Mouse (Mus musculus): ENCODE measurements at regions not wholly inside any gene's neighbourhood (a gene's known extent, or its start where the extent isn't known, plus 50 kb on each side); places are given as distances from the start of the nearest gene placed in this dataset.

GRCm38 (mm10) chr2:71654817-71655503 lies 90.5 kb upstream of the Itga6 start:
- ATAC-seq, result no peak; the same call in 1 of the 2 replicates

GRCm38 (mm10) chr2:71655504-71656390 lies 89.7 kb upstream of the Itga6 start:
- no peak overlapping the region; the same call in 1 of the 2 replicates for H3K27ac ChIP-seq (ENCODE audit: low read length)
- H3K4me3 ChIP-seq (replicated peaks; ENCODE audit: low read length), result peak overlapping the region; percentile 30
- no peaks in the 10 kb centered on the region for H3K27me3 ChIP-seq (replicated peaks; ENCODE audit: control insufficient read depth, insufficient read depth, low read length)
- WGBS, result 2% methylated on average over 19 of the region's 19 CpGs
- peak overlapping the region; percentile 49 for H3K4me2 ChIP-seq (ENCODE audit: low read length)
- H3K36me3 ChIP-seq (ENCODE audit: control insufficient read depth, insufficient read depth), result no peaks in the 10 kb centered on the region
- H3K9me3 ChIP-seq (ENCODE audit: control insufficient read depth, low read length), result no peaks in the 10 kb centered on the region
- peak overlapping the region; percentile 14 for H3K9ac ChIP-seq (replicated peaks; ENCODE audit: low read depth, low read length)
- peak; percentile 69 for ATAC-seq
- H3K4me1 ChIP-seq (replicated peaks; ENCODE audit: control insufficient read depth, insufficient read depth, low read length), result peaks cover 26% of the 10 kb centered on the region

More at GRCm38 (mm10) chr2:71654817-71655503, 90.5 kb upstream of the Itga6 start:
- H3K27ac ChIP-seq (ENCODE audit: low read length), result no peak overlapping the region
- H3K27me3 ChIP-seq (replicated peaks; ENCODE audit: control insufficient read depth, insufficient read depth, low read length), result no peaks in the 10 kb centered on the region
- no peak overlapping the region for H3K9ac ChIP-seq (replicated peaks; ENCODE audit: low read depth, low read length)
- H3K9me3 ChIP-seq (ENCODE audit: control insufficient read depth, low read length), result no peaks in the 10 kb centered on the region
- no peak overlapping the region for H3K4me3 ChIP-seq (replicated peaks; ENCODE audit: low read length)
- no peak overlapping the region for H3K4me2 ChIP-seq (ENCODE audit: low read length)
- H3K36me3 ChIP-seq (ENCODE audit: control insufficient read depth, insufficient read depth), result no peaks in the 10 kb centered on the region
- 8% methylated on average over 8 of the region's 8 CpGs for WGBS
- H3K4me1 ChIP-seq (replicated peaks; ENCODE audit: control insufficient read depth, insufficient read depth, low read length), result peaks cover 26% of the 10 kb centered on the region

GRCm38 (mm10) chr2:71656611-71657244 lies 88.7 kb upstream of the Itga6 start:
- Histone ChIP-seq H3K4me3 (replicated peaks; ENCODE audit: low read length) (no peak overlapping the region), H3K27me3 (replicated peaks; ENCODE audit: control insufficient read depth, insufficient read depth, low read length) (no peaks in the 10 kb centered on the region), H3K36me3 (ENCODE audit: control insufficient read depth, insufficient read depth) (no peaks in the 10 kb centered on the region), H3K4me1 (replicated peaks; ENCODE audit: control insufficient read depth, insufficient read depth, low read length) (peaks cover 24% of the 10 kb centered on the region), H3K9me3 (ENCODE audit: control insufficient read depth, low read length) (no peaks in the 10 kb centered on the region), H3K9ac (replicated peaks; ENCODE audit: low read depth, low read length) (no peak overlapping the region), H3K27ac (ENCODE audit: low read length) (no peak overlapping the region), H3K4me2 (ENCODE audit: low read length) (no peak overlapping the region)
- 58% methylated on average over 8 of the region's 8 CpGs for WGBS
- ATAC-seq, result no peak

- H3K27ac ChIP-seq (ENCODE audit: low read length), result no peak overlapping the region
- H3K4me2 ChIP-seq (ENCODE audit: low read length), result no peak overlapping the region
- ATAC-seq, result no peak
- H3K4me3 ChIP-seq (replicated peaks; ENCODE audit: low read length), result no peak overlapping the region
- no peak overlapping the region for H3K9ac ChIP-seq (replicated peaks; ENCODE audit: low read depth, low read length)
- peaks cover 1% of the 10 kb centered on the region; the same call in 1 of the 2 replicates for H3K4me1 ChIP-seq (replicated peaks; ENCODE audit: control insufficient read depth, insufficient read depth, low read length)
- H3K36me3 ChIP-seq (ENCODE audit: control insufficient read depth, insufficient read depth), result no peaks in the 10 kb centered on the region
- H3K27me3 ChIP-seq (replicated peaks; ENCODE audit: control insufficient read depth, insufficient read depth, low read length), result no peaks in the 10 kb centered on the region
- H3K9me3 ChIP-seq (ENCODE audit: control insufficient read depth, low read length), result no peaks in the 10 kb centered on the region
Measured at GRCm38 (mm10) chr2:71661438-71661837, 84.0 kb upstream of the Itga6 start.

GRCm38 (mm10) chr2:71661986-71662385 lies 83.4 kb upstream of the Itga6 start:
- Histone ChIP-seq H3K4me3 (replicated peaks; ENCODE audit: low read length) (no peak overlapping the region), H3K27me3 (replicated peaks; ENCODE audit: control insufficient read depth, insufficient read depth, low read length) (no peaks in the 10 kb centered on the region), H3K36me3 (ENCODE audit: control insufficient read depth, insufficient read depth) (no peaks in the 10 kb centered on the region), H3K4me1 (replicated peaks; ENCODE audit: control insufficient read depth, insufficient read depth, low read length) (no peaks in the 10 kb centered on the region), H3K4me2 (ENCODE audit: low read length) (no peak overlapping the region), H3K9me3 (ENCODE audit: control insufficient read depth, low read length) (no peaks in the 10 kb centered on the region), H3K27ac (ENCODE audit: low read length) (no peak overlapping the region), H3K9ac (replicated peaks; ENCODE audit: low read depth, low read length) (no peak overlapping the region)
- WGBS, result 92% methylated on average over 5 of the region's 5 CpGs
- ATAC-seq, result no peak

GRCm38 (mm10) chr2:71663453-71663852 lies 82.0 kb upstream of the Itga6 start:
- Histone ChIP-seq H3K27me3 (replicated peaks; ENCODE audit: control insufficient read depth, insufficient read depth, low read length) (no peaks in the 10 kb centered on the region), H3K4me3 (replicated peaks; ENCODE audit: low read length) (no peak overlapping the region), H3K27ac (ENCODE audit: low read length) (no peak overlapping the region), H3K4me2 (ENCODE audit: low read length) (no peak overlapping the region), H3K36me3 (ENCODE audit: control insufficient read depth, insufficient read depth) (no peaks in the 10 kb centered on the region), H3K9ac (replicated peaks; ENCODE audit: low read depth, low read length) (no peak overlapping the region), H3K4me1 (replicated peaks; ENCODE audit: control insufficient read depth, insufficient read depth, low read length) (no peaks in the 10 kb centered on the region), H3K9me3 (ENCODE audit: control insufficient read depth, low read length) (no peaks in the 10 kb centered on the region)
- WGBS, result 88% methylated on average over 8 of the region's 8 CpGs
- no peak for ATAC-seq

- Histone ChIP-seq H3K4me3 (replicated peaks; ENCODE audit: low read length) (no peak overlapping the region), H3K27me3 (replicated peaks; ENCODE audit: control insufficient read depth, insufficient read depth, low read length) (no peaks in the 10 kb centered on the region), H3K4me2 (ENCODE audit: low read length) (no peak overlapping the region), H3K9ac (replicated peaks; ENCODE audit: low read depth, low read length) (no peak overlapping the region), H3K36me3 (ENCODE audit: control insufficient read depth, insufficient read depth) (no peaks in the 10 kb centered on the region), H3K4me1 (replicated peaks; ENCODE audit: control insufficient read depth, insufficient read depth, low read length) (no peaks in the 10 kb centered on the region), H3K9me3 (ENCODE audit: control insufficient read depth, low read length) (no peaks in the 10 kb centered on the region), H3K27ac (ENCODE audit: low read length) (no peak overlapping the region)
- no peak for ATAC-seq
- 91% methylated on average over 2 of the region's 2 CpGs for WGBS
Measured at GRCm38 (mm10) chr2:71666927-71667326, 78.5 kb upstream of the Itga6 start.

- Histone ChIP-seq H3K36me3 (ENCODE audit: control insufficient read depth, insufficient read depth) (no peaks in the 10 kb centered on the region), H3K4me2 (ENCODE audit: low read length) (no peak overlapping the region), H3K27ac (ENCODE audit: low read length) (no peak overlapping the region), H3K9me3 (ENCODE audit: control insufficient read depth, low read length) (no peaks in the 10 kb centered on the region), H3K4me1 (replicated peaks; ENCODE audit: control insufficient read depth, insufficient read depth, low read length) (no peaks in the 10 kb centered on the region), H3K27me3 (replicated peaks; ENCODE audit: control insufficient read depth, insufficient read depth, low read length) (no peaks in the 10 kb centered on the region), H3K4me3 (replicated peaks; ENCODE audit: low read length) (no peak overlapping the region), H3K9ac (replicated peaks; ENCODE audit: low read depth, low read length) (no peak overlapping the region)
- WGBS, result 93% methylated on average over 3 of the region's 3 CpGs
- ATAC-seq, result no peak
Measured at GRCm38 (mm10) chr2:71667746-71668145, 77.7 kb upstream of the Itga6 start.

- Histone ChIP-seq H3K9ac (replicated peaks; ENCODE audit: low read depth, low read length) (no peak overlapping the region), H3K4me1 (replicated peaks; ENCODE audit: control insufficient read depth, insufficient read depth, low read length) (no peaks in the 10 kb centered on the region), H3K27ac (ENCODE audit: low read length) (no peak overlapping the region), H3K9me3 (ENCODE audit: control insufficient read depth, low read length) (no peaks in the 10 kb centered on the region), H3K4me3 (replicated peaks; ENCODE audit: low read length) (no peak overlapping the region), H3K27me3 (replicated peaks; ENCODE audit: control insufficient read depth, insufficient read depth, low read length) (no peaks in the 10 kb centered on the region), H3K4me2 (ENCODE audit: low read length) (no peak overlapping the region), H3K36me3 (ENCODE audit: control insufficient read depth, insufficient read depth) (no peaks in the 10 kb centered on the region)
- 88% methylated on average over 6 of the region's 6 CpGs for WGBS
- no peak for ATAC-seq
Measured at GRCm38 (mm10) chr2:71670228-71670790, 75.1 kb upstream of the Itga6 start.
